In the genomic region with DNA sequence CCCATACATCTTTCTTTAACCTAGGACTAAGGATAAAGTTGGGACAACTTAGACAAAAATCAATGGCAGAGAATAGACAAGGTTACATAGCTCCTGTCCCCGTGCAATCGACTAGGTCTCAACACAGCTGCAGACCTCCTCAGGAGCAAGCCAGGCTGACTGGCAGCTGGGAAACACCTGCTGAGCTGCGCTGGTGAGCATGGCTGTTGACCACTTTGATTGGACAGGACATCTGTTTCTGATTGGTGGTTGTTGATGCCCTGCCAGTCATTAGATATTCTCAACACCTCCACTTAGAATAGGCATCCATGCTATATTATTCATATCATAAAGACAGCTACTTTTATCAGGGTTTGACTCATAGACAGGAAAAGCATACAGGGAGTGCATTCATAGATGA, we compare ENCODE assay signal across 23 mouse cellular contexts.
"Had no signal": no experiment of that assay in that cellular context is flagged by ENCODE, and none has a peak within 500 bp of the region (broad histone marks: within the 10 kb centered on the region; RNA-seq: fewer than 3 reads in every experiment).

No protein-coding gene starts in this region.

- H3K9me3 ChIP-seq: kidney, embryonic 15.5 days; limb, embryonic 13.5 days; liver, embryonic 12.5 days; liver, embryonic 15.5 days; lung, embryonic 15.5 days; megakaryocyte, embryonic 14.5 days; midbrain, embryonic 10.5 days; midbrain, embryonic 13.5 days had no signal

- H3K4me1 ChIP-seq: kidney, embryonic 15.5 days; liver, embryonic 15.5 days; lung, embryonic 15.5 days; megakaryocyte, embryonic 14.5 days had no signal

- H3K27ac ChIP-seq: kidney, embryonic 15.5 days; left cerebral cortex, adult 2 months; limb, embryonic 13.5 days; liver, embryonic 12.5 days; liver, embryonic 15.5 days; lung, embryonic 15.5 days; midbrain, embryonic 10.5 days; midbrain, embryonic 13.5 days; stomach, postnatal 0 days had no signal

- H3K27me3 ChIP-seq: kidney, embryonic 15.5 days; limb, embryonic 13.5 days; liver, embryonic 12.5 days; liver, embryonic 15.5 days; lung, embryonic 15.5 days; megakaryocyte, embryonic 14.5 days; midbrain, embryonic 13.5 days had no signal

- H3K36me3 ChIP-seq: kidney, embryonic 15.5 days; limb, embryonic 13.5 days; liver, embryonic 12.5 days; liver, embryonic 15.5 days; lung, embryonic 15.5 days; midbrain, embryonic 10.5 days; midbrain, embryonic 13.5 days had no signal

- DNase-seq: kidney, postnatal 10 days; kidney, postnatal 36 days; layer of hippocampus, postnatal 36 days; liver; lung, adult 18-20 months; lung, postnatal 10 days; lung, postnatal 36 days; right cerebral cortex, postnatal 14 days; right cerebral cortex, postnatal 4 days; thymus, adult 2 months; thymus, postnatal 14 days; thymus, postnatal 4 days had no signal

- ATAC-seq: liver, embryonic 12.5 days; midbrain, embryonic 13.5 days; midbrain, embryonic 16.5 days had no signal

- H3K9ac ChIP-seq: kidney, embryonic 15.5 days; limb, embryonic 13.5 days; liver, embryonic 12.5 days; liver, embryonic 15.5 days; lung, embryonic 15.5 days; midbrain, embryonic 13.5 days had no signal

- H3K4me2 ChIP-seq: kidney, embryonic 15.5 days; limb, embryonic 13.5 days; liver, embryonic 12.5 days; liver, embryonic 15.5 days; lung, embryonic 15.5 days; midbrain, embryonic 13.5 days had no signal

- H3K4me3 ChIP-seq: kidney, embryonic 15.5 days; left cerebral cortex, adult 2 months; limb, embryonic 13.5 days; liver, embryonic 12.5 days; liver, embryonic 15.5 days; lung, embryonic 15.5 days; megakaryocyte, embryonic 14.5 days; midbrain, embryonic 10.5 days; midbrain, embryonic 13.5 days had no signal
